In the genomic region with DNA sequence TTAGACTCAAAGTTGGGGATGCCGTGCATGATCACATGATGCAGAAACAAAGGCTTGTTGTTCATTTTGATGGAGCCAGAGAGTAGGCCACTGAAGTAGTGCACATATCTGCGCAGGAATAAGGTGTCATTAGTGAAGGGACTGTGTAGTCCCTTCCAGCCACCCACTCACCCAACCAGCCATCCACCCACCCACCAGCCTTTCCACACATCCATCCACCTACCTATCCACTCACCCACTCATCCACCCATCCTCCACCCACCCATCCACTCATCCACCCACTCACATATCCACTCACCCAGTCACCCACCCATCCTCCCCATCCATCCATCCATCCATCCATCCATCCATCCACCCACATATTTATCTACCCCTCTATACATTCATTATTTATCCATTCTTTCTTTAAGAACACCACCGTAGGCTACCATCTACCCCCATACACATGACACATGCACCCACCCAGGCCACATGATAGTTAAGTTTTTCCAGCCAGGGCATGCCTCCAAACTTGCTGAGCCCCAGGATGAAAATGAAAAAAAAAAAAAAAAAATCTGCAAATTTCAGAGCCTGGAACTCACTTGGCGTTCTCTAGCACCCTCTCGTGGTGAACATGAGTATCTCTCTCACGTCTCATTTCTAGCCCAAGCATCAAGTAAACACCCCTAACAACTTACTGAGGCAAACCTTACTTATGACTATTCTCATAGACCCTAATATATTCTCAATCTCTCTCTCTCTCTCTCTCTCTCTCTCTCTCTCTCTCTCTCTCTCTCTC, we compare ENCODE assay signal across 8 mouse cellular contexts.
A peak's percentile ranks its signal among the peaks of the same experiment; 100 is the strongest.
DNase-seq lines count a peak whose midpoint lies in the region; ATAC-seq and TF ChIP-seq lines count a peak whose summit lies in the region.

No protein-coding gene starts in this region.

- WGBS in midbrain, embryonic 11.5 days = 41% methylated on average over 6 of the region's 6 CpGs
- 46% methylated on average over 6 of the region's 6 CpGs for WGBS in midbrain, embryonic 16.5 days
- 33% methylated on average over 6 of the region's 6 CpGs for WGBS in lung, postnatal 0 days

- H3K4me1 ChIP-seq in midbrain, embryonic 11.5 days (ENCODE audit: control insufficient read depth, insufficient read depth, low read length) = no peaks in the 10 kb centered on the region
- H3K4me1 ChIP-seq in midbrain, embryonic 16.5 days (ENCODE audit: control insufficient read depth, insufficient read depth, low read length) = no peaks in the 10 kb centered on the region
- peaks cover 5% of the 10 kb centered on the region; the same call in 1 of the 2 replicates for H3K4me1 ChIP-seq in lung, postnatal 0 days (ENCODE audit: insufficient read depth, low read depth, low read length)

- intact Hi-C loops in heart, postnatal 14 days (cut with DNase I) = loop anchor here (1.0 kb wide), 1 partner anchor 82 kb away; no protein-coding TSS in a partner anchor

- TF ChIP-seq CTCF in lung, postnatal 0 days (IDR thresholded peaks at IDR 0.05) = peak; percentile 84

- no peaks in the 10 kb centered on the region for H3K9me3 ChIP-seq in midbrain, embryonic 11.5 days (ENCODE audit: control insufficient read depth, low read length)
- H3K9me3 ChIP-seq in midbrain, embryonic 16.5 days (replicated peaks; ENCODE audit: control insufficient read depth, low read length, poor library complexity, severe bottlenecking) = no peaks in the 10 kb centered on the region
- H3K9me3 ChIP-seq in lung, postnatal 0 days (ENCODE audit: low read length) = no peaks in the 10 kb centered on the region

- TF ChIP-seq EP300 in lung, postnatal 0 days (IDR thresholded peaks at IDR 0.05) = peak; percentile 32; the same call in 1 of the 2 replicates

- no peak overlapping the region for H3K9ac ChIP-seq in midbrain, embryonic 11.5 days (ENCODE audit: low read length)
- H3K9ac ChIP-seq in midbrain, embryonic 16.5 days (ENCODE audit: low read depth, low read length) = no peak overlapping the region
- no peak overlapping the region for H3K9ac ChIP-seq in lung, postnatal 0 days (replicated peaks; ENCODE audit: low read depth)

- no peak overlapping the region for H3K4me2 ChIP-seq in midbrain, embryonic 11.5 days
- no peak overlapping the region for H3K4me2 ChIP-seq in midbrain, embryonic 16.5 days (ENCODE audit: low read length)
- H3K4me2 ChIP-seq in lung, postnatal 0 days (replicated peaks; ENCODE audit: low read depth, low read length) = no peak overlapping the region

- H3K4me3 ChIP-seq in midbrain, embryonic 11.5 days (ENCODE audit: low read depth, low read length) = no peak overlapping the region
- no peak overlapping the region for H3K4me3 ChIP-seq in midbrain, embryonic 16.5 days (ENCODE audit: low read depth, low read length)
- no peak overlapping the region for H3K4me3 ChIP-seq in lung, postnatal 0 days (ENCODE audit: low read depth, low read length)

- peak; percentile 19 for DNase-seq in cerebellum, adult 11 months
- no peak for DNase-seq in cerebellum, adult 9-11 months
- peak; percentile 91 for DNase-seq in midbrain, embryonic 11.5 days (ENCODE audit: low spot score, missing footprints)
- DNase-seq in cerebellum, adult 8-10 months = peak; percentile 32
- DNase-seq in heart, postnatal 14 days = peak; percentile 69 to 76
- DNase-seq in lung, postnatal 0 days (ENCODE audit: low spot score) = peak; percentile 84
- peak; percentile 32 for DNase-seq in thymus, postnatal 25 days

- H3K27ac ChIP-seq in midbrain, embryonic 11.5 days (ENCODE audit: low read depth, low read length) = no peak overlapping the region
- no peak overlapping the region for H3K27ac ChIP-seq in midbrain, embryonic 16.5 days (ENCODE audit: low read length)
- H3K27ac ChIP-seq in lung, postnatal 0 days (ENCODE audit: low read length) = no peak overlapping the region

- ATAC-seq in midbrain, embryonic 11.5 days (ENCODE audit: low FRiP score) = no peak
- no peak for ATAC-seq in midbrain, embryonic 16.5 days
- 0 out of 2 replicates have a peak, but pooled peaks have one; percentile 6 for ATAC-seq in lung, postnatal 0 days

- no peaks in the 10 kb centered on the region for H3K27me3 ChIP-seq in midbrain, embryonic 11.5 days (ENCODE audit: control insufficient read depth, insufficient read depth, low read length)
- no peaks in the 10 kb centered on the region for H3K27me3 ChIP-seq in midbrain, embryonic 16.5 days (ENCODE audit: control insufficient read depth, insufficient read depth, low read depth, low read length)
- no peaks in the 10 kb centered on the region for H3K27me3 ChIP-seq in lung, postnatal 0 days (replicated peaks; ENCODE audit: insufficient read depth, low read length)

- no peaks in the 10 kb centered on the region for H3K36me3 ChIP-seq in midbrain, embryonic 11.5 days (ENCODE audit: control insufficient read depth, insufficient read depth, low read length)
- no peaks in the 10 kb centered on the region for H3K36me3 ChIP-seq in midbrain, embryonic 16.5 days (ENCODE audit: control insufficient read depth, insufficient read depth, low read length)
- peaks cover 81% of the 10 kb centered on the region for H3K36me3 ChIP-seq in lung, postnatal 0 days (ENCODE audit: insufficient read depth, low read length)
